Mouse (Mus musculus): ENCODE measurements around the gene Smc1b. TPM values are rescaled to one million over a fixed set of nuclear protein-coding genes. Genes with fewer than 3 reads are reported as not detected.
A peak's percentile ranks its signal among the peaks of the same experiment; 100 is the strongest.

Gene Smc1b
- polyA plus RNA-seq, 1 experiment from 2014 or later: 0.04 TPM

- no peaks in the 10 kb centered on the region for H3K36me3 ChIP-seq (ENCODE audit: control insufficient read depth, insufficient read depth, low read length)
- H3K27ac ChIP-seq (replicated peaks; ENCODE audit: low read depth, low read length): peak overlapping the region; percentile 94
- H3K4me3 ChIP-seq (ENCODE audit: low read depth, low read length): no peak overlapping the region
- ATAC-seq (ENCODE audit: insufficient number of reproducible peaks, low FRiP score, low TSS enrichment, low read depth) (0 out of 2 replicates have a peak, but pooled peaks have one; percentile 40), DNase-seq (ENCODE audit: low spot score) (peak; percentile 81)
- H3K9me3 ChIP-seq (ENCODE audit: control insufficient read depth, low read length): no peaks in the 10 kb centered on the region
- H3K27me3 ChIP-seq (ENCODE audit: control insufficient read depth, insufficient read depth, low read length): no peaks in the 10 kb centered on the region
- 19% methylated on average over 12 of the region's 12 CpGs for WGBS
- H3K4me2 ChIP-seq (ENCODE audit: low read depth, severe bottlenecking): peak overlapping the region; percentile 39
- peaks cover 45% of the 10 kb centered on the region for H3K4me1 ChIP-seq (ENCODE audit: control insufficient read depth, insufficient read depth, low read length)
- H3K9ac ChIP-seq (ENCODE audit: low read length): 0 out of 2 replicates have a peak overlapping the region, but pooled peaks have one; percentile 13
Measured at GRCm38 (mm10) chr15:85167086-85167679, 35.4 kb upstream of the Smc1b start.

- H3K36me3 ChIP-seq (ENCODE audit: control insufficient read depth, insufficient read depth, low read length): no peaks in the 10 kb centered on the region
- no peak overlapping the region for H3K4me3 ChIP-seq (ENCODE audit: low read depth, low read length)
- WGBS: 8% methylated on average over 11 of the region's 11 CpGs
- H3K4me1 ChIP-seq (ENCODE audit: control insufficient read depth, insufficient read depth, low read length): peaks cover 43% of the 10 kb centered on the region
- DNase-seq (ENCODE audit: low spot score): peak; percentile 84
- peak overlapping the region; percentile 94 for H3K27ac ChIP-seq (replicated peaks; ENCODE audit: low read depth, low read length)
- no peak overlapping the region for H3K9ac ChIP-seq (ENCODE audit: low read length)
- H3K9me3 ChIP-seq (ENCODE audit: control insufficient read depth, low read length): no peaks in the 10 kb centered on the region
- ATAC-seq (ENCODE audit: insufficient number of reproducible peaks, low FRiP score, low TSS enrichment, low read depth): peak; percentile 71
- H3K4me2 ChIP-seq (ENCODE audit: low read depth, severe bottlenecking): peak overlapping the region; percentile 39
- no peaks in the 10 kb centered on the region for H3K27me3 ChIP-seq (ENCODE audit: control insufficient read depth, insufficient read depth, low read length)
Measured at GRCm38 (mm10) chr15:85166433-85166933, 34.7 kb upstream of the Smc1b start.

GRCm38 (mm10) chr15:85162693-85163663 is 31.2 kb upstream of the Smc1b start:
- Histone ChIP-seq H3K4me3 (ENCODE audit: low read depth, low read length) (no peak overlapping the region), H3K9me3 (ENCODE audit: control insufficient read depth, low read length) (no peaks in the 10 kb centered on the region), H3K36me3 (ENCODE audit: control insufficient read depth, insufficient read depth, low read length) (no peaks in the 10 kb centered on the region), H3K4me2 (ENCODE audit: low read depth, severe bottlenecking) (no peak overlapping the region), H3K27me3 (ENCODE audit: control insufficient read depth, insufficient read depth, low read length) (no peaks in the 10 kb centered on the region), H3K9ac (ENCODE audit: low read length) (no peak overlapping the region; the same call in 1 of the 2 replicates), H3K4me1 (ENCODE audit: control insufficient read depth, insufficient read depth, low read length) (peaks cover 41% of the 10 kb centered on the region), H3K27ac (replicated peaks; ENCODE audit: low read depth, low read length) (no peak overlapping the region)
- DNase-seq (ENCODE audit: low spot score): peak; percentile 64
- no peak for ATAC-seq (ENCODE audit: insufficient number of reproducible peaks, low FRiP score, low TSS enrichment, low read depth)
- WGBS: 26% methylated on average over 21 of the region's 21 CpGs

GRCm38 (mm10) chr15:85161416-85161815 is 29.7 kb upstream of the Smc1b start:
- ATAC-seq (ENCODE audit: insufficient number of reproducible peaks, low FRiP score, low TSS enrichment, low read depth): no peak
- Histone ChIP-seq H3K4me3 (ENCODE audit: low read depth, low read length) (no peak overlapping the region), H3K9me3 (ENCODE audit: control insufficient read depth, low read length) (no peaks in the 10 kb centered on the region; the same call in 1 of the 2 replicates), H3K27ac (replicated peaks; ENCODE audit: low read depth, low read length) (no peak overlapping the region), H3K4me2 (ENCODE audit: low read depth, severe bottlenecking) (no peak overlapping the region), H3K9ac (ENCODE audit: low read length) (no peak overlapping the region), H3K27me3 (ENCODE audit: control insufficient read depth, insufficient read depth, low read length) (no peaks in the 10 kb centered on the region), H3K36me3 (ENCODE audit: control insufficient read depth, insufficient read depth, low read length) (no peaks in the 10 kb centered on the region), H3K4me1 (ENCODE audit: control insufficient read depth, insufficient read depth, low read length) (peaks cover 35% of the 10 kb centered on the region)
- DNase-seq (ENCODE audit: low spot score): no peak

- ATAC-seq (ENCODE audit: insufficient number of reproducible peaks, low FRiP score, low TSS enrichment, low read depth): no peak
- WGBS: 68% methylated on average over 4 of the region's 4 CpGs
- no peak overlapping the region for H3K4me2 ChIP-seq (ENCODE audit: low read depth, severe bottlenecking)
Measured at GRCm38 (mm10) chr15:85156198-85156597, 24.4 kb upstream of the Smc1b start.

GRCm38 (mm10) chr15:85154091-85154490 is 22.3 kb upstream of the Smc1b start:
- no peak overlapping the region for H3K4me2 ChIP-seq (ENCODE audit: low read depth, severe bottlenecking)
- 94% methylated on average over 3 of the region's 3 CpGs for WGBS
- ATAC-seq (ENCODE audit: insufficient number of reproducible peaks, low FRiP score, low TSS enrichment, low read depth): no peak

More at GRCm38 (mm10) chr15:85156198-85156597, 24.4 kb upstream of the Smc1b start:
- Histone ChIP-seq H3K27ac (replicated peaks; ENCODE audit: low read depth, low read length) (no peak overlapping the region), H3K27me3 (ENCODE audit: control insufficient read depth, insufficient read depth, low read length) (no peaks in the 10 kb centered on the region), H3K9ac (ENCODE audit: low read length) (no peak overlapping the region), H3K36me3 (ENCODE audit: control insufficient read depth, insufficient read depth, low read length) (no peaks in the 10 kb centered on the region), H3K9me3 (ENCODE audit: control insufficient read depth, low read length) (no peaks in the 10 kb centered on the region; the same call in 1 of the 2 replicates), H3K4me1 (ENCODE audit: control insufficient read depth, insufficient read depth, low read length) (0 out of 2 replicates have a peak, but pooled peaks cover 7% of the 10 kb centered on the region), H3K4me3 (ENCODE audit: low read depth, low read length) (no peak overlapping the region)
- DNase-seq (ENCODE audit: low spot score): no peak

GRCm38 (mm10) chr15:85152577-85152976 is 20.8 kb upstream of the Smc1b start:
- no peak overlapping the region for H3K4me2 ChIP-seq (ENCODE audit: low read depth, severe bottlenecking)
- WGBS: 80% methylated on average over 3 of the region's 3 CpGs

More at GRCm38 (mm10) chr15:85154091-85154490, 22.3 kb upstream of the Smc1b start:
- no peaks in the 10 kb centered on the region for H3K27me3 ChIP-seq (ENCODE audit: control insufficient read depth, insufficient read depth, low read length)
- no peak for DNase-seq (ENCODE audit: low spot score)
- 0 out of 2 replicates have a peak, but pooled peaks cover 7% of the 10 kb centered on the region for H3K4me1 ChIP-seq (ENCODE audit: control insufficient read depth, insufficient read depth, low read length)
- H3K9ac ChIP-seq (ENCODE audit: low read length): no peak overlapping the region
- no peaks in the 10 kb centered on the region; the same call in 1 of the 2 replicates for H3K9me3 ChIP-seq (ENCODE audit: control insufficient read depth, low read length)
- no peak overlapping the region for H3K4me3 ChIP-seq (ENCODE audit: low read depth, low read length)
- no peaks in the 10 kb centered on the region for H3K36me3 ChIP-seq (ENCODE audit: control insufficient read depth, insufficient read depth, low read length)
- H3K27ac ChIP-seq (replicated peaks; ENCODE audit: low read depth, low read length): no peak overlapping the region

GRCm38 (mm10) chr15:85151433-85151918 is 19.7 kb upstream of the Smc1b start:
- no peak overlapping the region for H3K27ac ChIP-seq (replicated peaks; ENCODE audit: low read depth, low read length)
- H3K27me3 ChIP-seq (ENCODE audit: control insufficient read depth, insufficient read depth, low read length): no peaks in the 10 kb centered on the region
- H3K9me3 ChIP-seq (ENCODE audit: control insufficient read depth, low read length): no peaks in the 10 kb centered on the region
- ATAC-seq (ENCODE audit: insufficient number of reproducible peaks, low FRiP score, low TSS enrichment, low read depth): no peak; the same call in 1 of the 2 replicates
- no peak overlapping the region for H3K4me3 ChIP-seq (ENCODE audit: low read depth, low read length)
- 0 out of 2 replicates have a peak, but pooled peaks cover under 1% of the 10 kb centered on the region for H3K4me1 ChIP-seq (ENCODE audit: control insufficient read depth, insufficient read depth, low read length)
- H3K9ac ChIP-seq (ENCODE audit: low read length): no peak overlapping the region
- 27% methylated on average over 13 of the region's 13 CpGs for WGBS
- DNase-seq (ENCODE audit: low spot score): peak; percentile 90
- H3K36me3 ChIP-seq (ENCODE audit: control insufficient read depth, insufficient read depth, low read length): no peaks in the 10 kb centered on the region
- H3K4me2 ChIP-seq (ENCODE audit: low read depth, severe bottlenecking): no peak overlapping the region

More at GRCm38 (mm10) chr15:85152577-85152976, 20.8 kb upstream of the Smc1b start:
- no peak for DNase-seq (ENCODE audit: low spot score)
- no peaks in the 10 kb centered on the region; the same call in 1 of the 2 replicates for H3K9me3 ChIP-seq (ENCODE audit: control insufficient read depth, low read length)
- H3K36me3 ChIP-seq (ENCODE audit: control insufficient read depth, insufficient read depth, low read length): no peaks in the 10 kb centered on the region
- H3K27me3 ChIP-seq (ENCODE audit: control insufficient read depth, insufficient read depth, low read length): no peaks in the 10 kb centered on the region
- H3K4me1 ChIP-seq (ENCODE audit: control insufficient read depth, insufficient read depth, low read length): 0 out of 2 replicates have a peak, but pooled peaks cover 4% of the 10 kb centered on the region
- ATAC-seq (ENCODE audit: insufficient number of reproducible peaks, low FRiP score, low TSS enrichment, low read depth): no peak
- no peak overlapping the region for H3K4me3 ChIP-seq (ENCODE audit: low read depth, low read length)
- H3K27ac ChIP-seq (replicated peaks; ENCODE audit: low read depth, low read length): no peak overlapping the region
- no peak overlapping the region for H3K9ac ChIP-seq (ENCODE audit: low read length)
